14 mouse cellular contexts compared by ENCODE assay signal in genomic region chr7:34507858-34508257, GRCm38 (mm10).
DNase-seq lines count a peak whose midpoint lies in the region; ATAC-seq and TF ChIP-seq lines count a peak whose summit lies in the region.
"Had no signal": no experiment of that assay in that cellular context is flagged by ENCODE, and none has a peak within 500 bp of the region (broad histone marks: within the 10 kb centered on the region; RNA-seq: fewer than 3 reads in every experiment).

No protein-coding gene starts in this region.

- H3K27ac ChIP-seq in kidney, embryonic 15.5 days: no peak overlapping the region
- H3K27ac ChIP-seq in ES-Bruce4 (ENCODE audit: insufficient read depth, low read length): no peak overlapping the region
- no peak overlapping the region for H3K27ac ChIP-seq in embryonic facial prominence, embryonic 10.5 days (replicated peaks)
- H3K27ac ChIP-seq: embryonic facial prominence, embryonic 12.5 days; hindbrain, embryonic 12.5 days had no signal

- TF ChIP-seq EP300 in ES-Bruce4 (IDR thresholded peaks at IDR 0.05; ENCODE audit: insufficient read depth, low read depth, low read length): no peak

- H3K79me3 ChIP-seq in C2C12 (ENCODE audit: low read depth): no peaks in the 10 kb centered on the region

- no peak overlapping the region for H3ac ChIP-seq in C2C12 (ENCODE audit: control insufficient read depth, insufficient read length, low read depth)

- H3K4me3 ChIP-seq in kidney, embryonic 15.5 days (replicated peaks): no peak overlapping the region
- H3K4me3 ChIP-seq in C2C12 (ENCODE audit: insufficient read depth, poor library complexity, severe bottlenecking): no peak overlapping the region
- no peak overlapping the region for H3K4me3 ChIP-seq in ES-Bruce4 (ENCODE audit: low read depth, low read length)
- no peak overlapping the region for H3K4me3 ChIP-seq in embryonic facial prominence, embryonic 10.5 days
- H3K4me3 ChIP-seq: embryonic facial prominence, embryonic 12.5 days; hindbrain, embryonic 12.5 days had no signal

- peak; percentile 17 for TF ChIP-seq CTCF in C2C12 (IDR thresholded peaks at IDR 0.05; ENCODE audit: control insufficient read depth, insufficient read depth, insufficient read length)
- peak; percentile 64 for TF ChIP-seq CTCF in ES-Bruce4 (IDR thresholded peaks at IDR 0.05; ENCODE audit: low read depth, low read length)

- 54% methylated on average over 2 of the region's 2 CpGs for WGBS in kidney, embryonic 15.5 days
- WGBS in embryonic facial prominence, embryonic 10.5 days: 72% methylated on average over 2 of the region's 2 CpGs

- no peak for ATAC-seq in kidney, embryonic 15.5 days (replicated peaks; ENCODE audit: low FRiP score)

- H3K9me3 ChIP-seq in kidney, embryonic 15.5 days (replicated peaks): no peaks in the 10 kb centered on the region
- no peaks in the 10 kb centered on the region for H3K9me3 ChIP-seq in ES-Bruce4 (replicated peaks; ENCODE audit: control insufficient read depth, insufficient read depth, low read length, poor library complexity, severe bottlenecking)
- no peaks in the 10 kb centered on the region for H3K9me3 ChIP-seq in embryonic facial prominence, embryonic 10.5 days
- H3K9me3 ChIP-seq: embryonic facial prominence, embryonic 12.5 days; hindbrain, embryonic 12.5 days had no signal

- H3K4me1 ChIP-seq in kidney, embryonic 15.5 days: no peaks in the 10 kb centered on the region
- H3K4me1 ChIP-seq in ES-Bruce4 (ENCODE audit: control insufficient read depth, insufficient read depth, low read length): no peaks in the 10 kb centered on the region
- no peaks in the 10 kb centered on the region for H3K4me1 ChIP-seq in embryonic facial prominence, embryonic 10.5 days
- H3K4me1 ChIP-seq: embryonic facial prominence, embryonic 12.5 days; hindbrain, embryonic 12.5 days had no signal

- no peak overlapping the region for H3K9ac ChIP-seq in kidney, embryonic 15.5 days
- no peak overlapping the region for H3K9ac ChIP-seq in ES-Bruce4 (ENCODE audit: low read depth, poor library complexity, severe bottlenecking)
- H3K9ac ChIP-seq: embryonic facial prominence, embryonic 12.5 days; hindbrain, embryonic 12.5 days had no signal

- H3K4me2 ChIP-seq in kidney, embryonic 15.5 days: no peak overlapping the region
- H3K4me2 ChIP-seq: embryonic facial prominence, embryonic 12.5 days; hindbrain, embryonic 12.5 days had no signal

- no peaks in the 10 kb centered on the region for H3K27me3 ChIP-seq in kidney, embryonic 15.5 days
- H3K27me3 ChIP-seq in C2C12 (ENCODE audit: control insufficient read depth, insufficient read depth, insufficient read length) (peaks cover 10% of the 10 kb centered on the region), ES-Bruce4 (ENCODE audit: control insufficient read depth, insufficient read depth, low read length, poor library complexity, severe bottlenecking) (no peaks in the 10 kb centered on the region)
- no peaks in the 10 kb centered on the region for H3K27me3 ChIP-seq in embryonic facial prominence, embryonic 10.5 days (replicated peaks; ENCODE audit: low read depth, poor library complexity, severe bottlenecking)
- H3K27me3 ChIP-seq: embryonic facial prominence, embryonic 12.5 days; hindbrain, embryonic 12.5 days had no signal

- no peak for TF ChIP-seq POLR2A in ES-Bruce4 (IDR thresholded peaks at IDR 0.05; ENCODE audit: insufficient read depth, low read length)

- peak; percentile 17 for DNase-seq in kidney, adult 9 months
- peak; percentile 18 to 51 for DNase-seq in kidney, postnatal 36 days
- DNase-seq in thymus, postnatal 25 days: no peak
- DNase-seq in embryonic facial prominence, embryonic 10.5 days (ENCODE audit: low spot score): no peak
- DNase-seq in T-cell, adult 2 months (ENCODE audit: low spot score): no peak
- DNase-seq: adrenal gland, adult 2 months; cerebellum, adult 11-12 months; cerebellum, postnatal 36 days; right cerebral cortex, postnatal 4 days had no signal

- H3K36me3 ChIP-seq in kidney, embryonic 15.5 days: no peaks in the 10 kb centered on the region
- H3K36me3 ChIP-seq in C2C12 (ENCODE audit: control insufficient read depth, insufficient read depth) (no peaks in the 10 kb centered on the region), ES-Bruce4 (ENCODE audit: control insufficient read depth, insufficient read depth, low read length, poor library complexity, severe bottlenecking) (no peaks in the 10 kb centered on the region)
- no peaks in the 10 kb centered on the region for H3K36me3 ChIP-seq in embryonic facial prominence, embryonic 10.5 days (replicated peaks)
- H3K36me3 ChIP-seq: embryonic facial prominence, embryonic 12.5 days; hindbrain, embryonic 12.5 days had no signal

- H3K79me2 ChIP-seq in C2C12 (ENCODE audit: control insufficient read depth, insufficient read depth): no peaks in the 10 kb centered on the region

TF ChIP-seq in C2C12, 6 proteins besides CTCF, POLR2A, EP300 and RAD21:
- TF ChIP-seq USF1 (IDR thresholded peaks at IDR 0.05; ENCODE audit: low read depth) (no peak), FOSL1 (IDR thresholded peaks at IDR 0.05; ENCODE audit: insufficient read depth, low read length, poor library complexity, severe bottlenecking) (no peak), MYOG (IDR thresholded peaks at IDR 0.05; ENCODE audit: control insufficient read depth, extremely low read depth, insufficient read length) (no peak), MAX (IDR thresholded peaks at IDR 0.05) (no peak), MYOD1 (IDR thresholded peaks at IDR 0.05; ENCODE audit: control insufficient read depth, insufficient read length, low read depth) (no peak), CEBPB (IDR thresholded peaks at IDR 0.05; ENCODE audit: low read depth) (no peak)

Comparison
In these comparisons a context has a peak if more than half of its experiments do, and no peak if none do; other contexts are left out.
1. DNase-seq: peak in kidney, adult 9 months (single experiment) and kidney, postnatal 36 days (2 of 2); none in thymus, postnatal 25 days (single experiment), embryonic facial prominence, embryonic 10.5 days (single experiment) and T-cell, adult 2 months (single experiment).